Mouse (Mus musculus): Measurements from ENCODE around the gene Src. TPM values are rescaled to one million over a fixed set of nuclear protein-coding genes. Genes with fewer than 3 reads are reported as not detected.

The Src gene
- total RNA-seq, 2 experiments from 2014 or later, result 2.2 to 2.8 TPM

- no peak overlapping the region for H3K27ac ChIP-seq
- intact Hi-C loops (cut with DNase I), result no loop called here
- H3K4me3 ChIP-seq, result no peak overlapping the region
- no peak for TF ChIP-seq CTCF (IDR thresholded peaks at IDR 0.05)
- DNase-seq, result no peak
Observed at GRCm38 (mm10) chr2:157431912-157432311, 13.7 kb downstream of the Src start.

- DNase-seq, result no peak
Observed at GRCm38 (mm10) chr2:157432476-157432875, 14.2 kb downstream of the Src start.

GRCm38 (mm10) chr2:157434041-157434440, 15.8 kb downstream of the Src start:
- Histone ChIP-seq H3K4me3 (no peak overlapping the region), H3K27ac (0 out of 2 replicates have a peak overlapping the region, but pooled peaks have one; percentile 16)
- intact Hi-C loops (cut with DNase I), result no loop called here
- TF ChIP-seq CTCF (IDR thresholded peaks at IDR 0.05), result no peak
- DNase-seq, result no peak

More at GRCm38 (mm10) chr2:157432476-157432875, 14.2 kb downstream of the Src start:
- Histone ChIP-seq H3K27ac (no peak overlapping the region), H3K4me3 (no peak overlapping the region)
- TF ChIP-seq CTCF (IDR thresholded peaks at IDR 0.05), result no peak
- intact Hi-C loops (cut with DNase I), result no loop called here

- Histone ChIP-seq H3K4me3 (no peak overlapping the region), H3K27ac (0 out of 2 replicates have a peak overlapping the region, but pooled peaks have one; percentile 16)
- no peak for TF ChIP-seq CTCF (IDR thresholded peaks at IDR 0.05)
- intact Hi-C loops (cut with DNase I), result no loop called here
- DNase-seq, result no peak
Observed at GRCm38 (mm10) chr2:157434497-157434896, 16.3 kb downstream of the Src start.

- Histone ChIP-seq H3K4me3 (no peak overlapping the region), H3K27ac (no peak overlapping the region)
- intact Hi-C loops (cut with DNase I), result no loop called here
- TF ChIP-seq CTCF (IDR thresholded peaks at IDR 0.05), result no peak
- DNase-seq, result no peak
Observed at GRCm38 (mm10) chr2:157436496-157436895, 18.3 kb downstream of the Src start.

GRCm38 (mm10) chr2:157437123-157437522, 18.9 kb downstream of the Src start:
- DNase-seq, result no peak
- no peak overlapping the region for H3K4me3 ChIP-seq
- TF ChIP-seq CTCF (IDR thresholded peaks at IDR 0.05), result no peak
- intact Hi-C loops (cut with DNase I), result no loop called here
- no peak overlapping the region for H3K27ac ChIP-seq

- DNase-seq, result no peak
- intact Hi-C loops (cut with DNase I), result no loop called here
- Histone ChIP-seq H3K4me3 (no peak overlapping the region), H3K27ac (no peak overlapping the region)
- TF ChIP-seq CTCF (IDR thresholded peaks at IDR 0.05), result peak; percentile 26; the same call in 1 of the 2 replicates
Observed at GRCm38 (mm10) chr2:157441363-157441762, 23.1 kb downstream of the Src start.

GRCm38 (mm10) chr2:157447297-157448158, 29.3 kb downstream of the Src start:
- intact Hi-C loops (cut with DNase I), result no loop called here
- Histone ChIP-seq H3K27ac (no peak overlapping the region), H3K4me3 (no peak overlapping the region)
- no peak for TF ChIP-seq CTCF (IDR thresholded peaks at IDR 0.05)
- DNase-seq, result no peak

- TF ChIP-seq CTCF (IDR thresholded peaks at IDR 0.05), result no peak
- intact Hi-C loops (cut with DNase I), result no loop called here
- DNase-seq, result no peak
- Histone ChIP-seq H3K27ac (no peak overlapping the region), H3K4me3 (no peak overlapping the region)
Observed at GRCm38 (mm10) chr2:157448356-157448755, 30.1 kb downstream of the Src start.

- no peak for TF ChIP-seq CTCF (IDR thresholded peaks at IDR 0.05)
- Histone ChIP-seq H3K4me3 (no peak overlapping the region), H3K27ac (no peak overlapping the region)
- intact Hi-C loops (cut with DNase I), result no loop called here
- no peak for DNase-seq
Observed at GRCm38 (mm10) chr2:157450905-157451304, 32.7 kb downstream of the Src start.

- TF ChIP-seq CTCF (IDR thresholded peaks at IDR 0.05), result no peak
- intact Hi-C loops (cut with DNase I), result no loop called here
- Histone ChIP-seq H3K27ac (no peak overlapping the region), H3K4me3 (no peak overlapping the region)
- DNase-seq, result no peak
Observed at GRCm38 (mm10) chr2:157451372-157452040, 33.3 kb downstream of the Src start.

- DNase-seq, result peak; percentile 92
- no peak for TF ChIP-seq CTCF (IDR thresholded peaks at IDR 0.05)
- intact Hi-C loops (cut with DNase I), result loop anchor here (1.0 kb wide), 1 partner anchor 116 kb away; no protein-coding TSS in a partner anchor
- peak overlapping the region; percentile 60 for H3K4me3 ChIP-seq
- peak overlapping the region; percentile 52 for H3K27ac ChIP-seq
Observed at GRCm38 (mm10) chr2:157457100-157457806, 39.0 kb downstream of the Src start.

Data from gastrocnemius, adult 2 months (tissue).